Mouse (Mus musculus): Measurements from ENCODE around the gene Mylk.

The Mylk gene

GRCm38 (mm10) chr16:34901611-34902293 lies 156.7 kb downstream of the Mylk start:
- DNase-seq (ENCODE audit: low spot score in 2 of 2): no peak

DNA sequence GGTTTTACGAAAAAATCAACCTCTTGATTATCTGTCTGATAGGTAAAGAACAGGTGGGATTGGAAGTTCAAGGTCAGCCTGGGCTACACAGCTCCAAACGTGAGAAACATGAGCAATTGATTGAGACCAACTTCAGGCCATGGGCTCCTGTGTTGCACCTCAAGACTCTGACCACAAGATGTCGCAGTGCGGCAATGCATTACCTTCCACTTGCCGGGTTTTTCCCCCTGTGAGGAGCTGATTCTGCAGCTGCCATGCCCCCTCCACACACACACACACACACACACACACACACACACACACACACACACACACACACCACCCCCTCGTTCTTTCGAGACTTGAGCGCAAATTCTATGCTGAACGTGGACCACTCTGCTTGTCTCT lies 157.3 kb downstream of the Mylk start:
- DNase-seq (ENCODE audit: low spot score in 2 of 2): peak in 1 of 2 experiments; percentile 25

DNA sequence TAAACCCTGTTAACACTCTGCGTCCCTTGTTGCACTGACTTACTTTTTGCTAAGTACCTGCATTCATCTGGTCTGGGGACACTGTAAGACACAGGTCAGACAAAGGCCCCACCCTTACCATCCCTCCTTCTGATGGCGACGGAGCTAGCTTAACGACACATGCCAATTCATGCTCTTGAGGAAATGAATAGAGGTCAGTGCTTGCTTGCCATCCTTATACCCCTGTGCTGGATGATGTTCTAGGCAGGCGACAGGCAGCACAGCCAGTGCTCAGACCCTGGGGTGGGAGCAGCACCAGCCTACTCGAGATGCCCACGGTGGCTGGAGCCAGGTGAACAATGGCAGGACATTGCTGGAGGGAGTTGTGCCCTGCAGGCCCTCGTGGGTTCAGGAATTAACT lies 157.8 kb downstream of the Mylk start:
- DNase-seq (ENCODE audit: low spot score in 2 of 2): no peak

GRCm38 (mm10) chr16:34904876-34905275 lies 159.9 kb downstream of the Mylk start:
- DNase-seq (ENCODE audit: low spot score in 2 of 2): no peak

DNA sequence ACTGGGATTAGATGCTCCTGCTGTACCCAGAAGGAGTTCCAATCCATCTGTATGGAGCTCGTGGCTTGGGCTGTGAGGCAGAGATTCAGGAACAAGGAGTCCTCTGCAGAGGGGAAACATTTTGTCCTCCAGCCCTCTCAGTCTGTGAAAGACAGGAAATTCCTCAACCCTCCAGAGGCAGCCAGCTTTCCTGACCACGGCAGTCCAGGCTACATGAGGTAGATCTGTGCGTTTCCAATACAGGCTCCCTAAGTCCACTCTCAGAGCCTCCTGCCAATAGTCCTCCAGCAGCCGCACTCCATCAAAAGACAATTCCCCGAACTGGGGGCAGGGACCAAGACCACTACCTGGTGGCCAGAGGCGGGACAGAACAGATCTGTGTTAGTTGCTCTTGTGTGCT lies 164.4 kb downstream of the Mylk start:
- DNase-seq (ENCODE audit: low spot score in 2 of 2): no peak

DNA sequence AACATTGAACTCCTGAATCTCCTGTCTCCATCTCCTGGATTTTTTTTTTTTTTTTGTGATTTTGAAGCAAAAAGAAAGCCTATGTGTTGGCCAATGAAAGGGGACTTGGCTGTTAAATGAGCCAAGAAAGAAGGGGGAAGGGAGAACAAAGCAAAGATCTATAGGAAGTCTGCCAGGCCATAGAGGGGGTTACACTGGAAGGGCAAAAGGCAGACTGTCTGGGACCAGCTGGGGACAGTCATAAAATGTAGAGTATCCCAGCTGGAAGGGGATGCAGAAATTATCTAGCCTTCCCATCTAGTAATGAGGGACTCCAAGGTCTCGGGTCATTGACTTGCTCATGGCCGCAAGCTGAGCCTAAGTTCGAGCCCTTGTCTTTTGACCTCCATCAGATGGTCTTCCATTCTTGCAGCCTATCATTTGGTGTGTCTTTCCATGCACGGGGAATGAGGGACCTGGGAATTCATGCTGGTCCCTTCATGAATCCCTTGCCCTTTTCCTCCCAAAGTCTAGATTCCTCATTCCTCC lies 172.4 kb downstream of the Mylk start:
- DNase-seq (ENCODE audit: low spot score in 2 of 2): no peak

- no peak for DNase-seq (ENCODE audit: low spot score in 2 of 2)
Observed at GRCm38 (mm10) chr16:34920182-34920581, 175.2 kb downstream of the Mylk start.

DNA sequence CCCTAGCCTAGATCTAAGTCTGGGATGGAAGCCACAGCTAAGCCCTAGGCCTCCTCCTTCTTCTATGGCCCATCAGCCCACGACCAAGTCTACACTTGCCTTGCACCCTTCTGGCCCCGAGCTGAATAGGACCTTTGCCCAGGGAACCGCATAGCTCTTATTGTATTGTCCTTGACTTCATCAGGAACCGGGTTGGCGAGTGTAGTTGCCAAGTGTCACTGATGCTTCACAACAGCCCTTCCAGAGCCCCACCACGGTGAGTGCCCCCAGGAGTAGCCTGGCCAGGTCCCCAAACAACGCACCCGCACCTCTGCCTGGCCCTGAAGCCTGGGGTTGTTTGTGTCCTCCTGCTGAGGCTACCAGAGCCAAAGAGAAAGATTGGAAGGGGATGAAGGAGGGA lies 175.9 kb downstream of the Mylk start:
- DNase-seq (ENCODE audit: low spot score in 2 of 2): no peak

GRCm38 (mm10) chr16:34921319-34921718 lies 176.3 kb downstream of the Mylk start:
- DNase-seq (ENCODE audit: low spot score in 2 of 2): no peak

- no peak for DNase-seq (ENCODE audit: low spot score in 2 of 2)
Observed at GRCm38 (mm10) chr16:34923630-34924029, 178.6 kb downstream of the Mylk start.

DNA sequence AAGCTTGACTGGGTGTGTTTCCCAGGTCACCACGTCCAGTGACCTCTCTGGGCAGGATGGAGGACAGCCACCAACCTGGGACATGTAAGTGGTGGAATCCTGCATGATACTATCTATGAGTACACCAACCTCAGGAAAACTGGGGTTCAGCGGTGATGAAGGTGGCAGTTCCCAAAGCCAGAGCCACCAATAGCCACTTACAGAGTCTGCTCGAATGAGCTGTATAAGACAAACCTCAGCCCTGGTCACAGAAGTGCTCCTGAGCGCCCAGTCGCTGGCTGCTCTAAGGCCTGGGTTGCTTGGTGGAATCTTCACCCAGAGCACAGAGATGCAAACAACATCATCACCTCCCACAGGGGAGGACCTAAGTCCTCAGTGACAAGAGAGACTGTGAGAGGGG lies 179.3 kb downstream of the Mylk start:
- DNase-seq (ENCODE audit: low spot score in 2 of 2): no peak

- DNase-seq (ENCODE audit: low spot score in 2 of 2): no peak
Observed at GRCm38 (mm10) chr16:34924937-34925618, 180.1 kb downstream of the Mylk start.

DNA sequence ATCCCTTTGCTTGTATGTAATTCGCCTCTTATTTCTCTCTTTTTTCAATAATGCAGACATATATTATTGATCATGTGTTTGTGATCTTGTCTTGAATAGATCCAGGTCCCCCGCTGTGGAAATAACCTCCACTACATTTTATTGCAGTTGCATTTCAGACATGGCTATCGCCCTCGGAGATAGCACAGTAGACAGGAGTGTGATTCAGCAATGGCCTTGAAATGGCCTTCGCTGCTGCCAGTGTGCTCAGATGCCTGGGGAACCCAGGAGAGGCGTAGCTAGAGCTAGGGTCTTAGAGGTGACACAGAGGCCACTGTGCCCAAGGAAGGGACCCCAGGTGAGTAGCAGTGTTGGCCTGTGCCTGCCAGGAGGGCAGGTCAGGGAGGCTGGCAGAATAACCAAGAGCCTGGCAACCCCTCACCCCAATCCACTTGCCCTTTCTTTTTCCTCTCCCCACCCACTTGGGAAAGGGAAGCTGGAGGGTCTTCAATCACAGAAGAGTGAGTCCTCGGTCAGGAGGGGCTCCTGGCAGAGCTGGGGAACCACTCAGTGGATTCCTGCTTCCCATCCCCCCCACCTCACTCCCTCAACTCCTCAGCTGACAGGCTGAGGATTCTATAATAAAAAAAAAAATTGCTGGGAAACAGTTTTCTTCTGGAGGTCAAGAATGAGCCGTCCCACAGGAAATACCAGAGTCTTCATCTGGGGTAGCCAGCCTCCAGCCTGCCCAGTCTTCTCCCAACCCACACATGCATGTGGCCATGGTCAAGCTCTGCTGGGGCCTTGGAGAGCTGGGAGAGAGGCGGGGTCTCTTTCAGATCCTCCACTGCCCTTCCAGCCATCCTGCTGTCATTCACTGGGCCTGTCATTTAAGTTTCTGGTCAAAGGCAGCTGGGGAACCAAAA lies 181.8 kb downstream of the Mylk start:
- DNase-seq (ENCODE audit: low spot score in 2 of 2): no peak

DNA sequence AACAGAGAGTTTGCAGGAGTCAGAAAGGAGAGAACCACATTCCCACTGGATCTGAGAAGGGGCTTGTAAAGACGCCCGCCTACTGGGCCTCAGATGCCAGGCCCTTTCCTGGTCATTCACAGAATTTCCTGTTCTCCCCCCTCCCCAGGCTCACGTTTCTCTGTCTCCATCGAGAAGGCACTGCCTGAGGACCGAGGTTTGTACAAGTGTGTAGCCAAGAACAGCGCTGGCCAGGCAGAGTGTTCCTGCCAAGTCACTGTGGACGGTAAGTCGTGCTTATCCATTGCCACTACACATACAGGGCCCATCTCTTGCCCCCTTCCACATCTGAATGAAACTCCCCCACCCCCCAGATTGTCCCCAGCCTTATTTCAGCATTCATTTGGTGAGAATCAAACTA lies 184.7 kb downstream of the Mylk start:
- no peak for DNase-seq (ENCODE audit: low spot score in 2 of 2)

- no peak for DNase-seq (ENCODE audit: low spot score in 2 of 2)
Observed at GRCm38 (mm10) chr16:34930110-34930509, 185.1 kb downstream of the Mylk start.

- DNase-seq (ENCODE audit: low spot score in 2 of 2): no peak
Observed at GRCm38 (mm10) chr16:34931306-34931705, 186.3 kb downstream of the Mylk start.

DNA sequence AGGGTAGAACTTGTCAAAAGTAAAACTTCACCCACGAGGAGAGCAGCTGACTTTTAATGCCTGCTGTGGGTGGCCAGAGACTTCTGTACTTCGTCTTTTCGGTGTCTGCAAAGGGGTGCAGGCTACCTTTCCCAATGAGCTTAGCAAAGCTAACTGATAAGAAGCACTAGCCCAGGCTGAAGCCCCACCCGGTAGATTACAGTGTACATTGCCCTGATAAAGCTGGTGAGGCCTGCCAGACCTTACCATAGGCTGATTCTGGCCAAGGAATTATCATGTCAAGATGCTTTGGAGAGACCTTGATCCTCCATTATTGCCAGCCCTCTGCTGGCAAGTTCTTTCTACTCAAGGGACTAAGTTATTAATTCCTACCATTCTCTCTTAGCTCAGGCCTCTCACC lies 188.2 kb downstream of the Mylk start:
- DNase-seq (ENCODE audit: low spot score in 2 of 2): no peak

DNA sequence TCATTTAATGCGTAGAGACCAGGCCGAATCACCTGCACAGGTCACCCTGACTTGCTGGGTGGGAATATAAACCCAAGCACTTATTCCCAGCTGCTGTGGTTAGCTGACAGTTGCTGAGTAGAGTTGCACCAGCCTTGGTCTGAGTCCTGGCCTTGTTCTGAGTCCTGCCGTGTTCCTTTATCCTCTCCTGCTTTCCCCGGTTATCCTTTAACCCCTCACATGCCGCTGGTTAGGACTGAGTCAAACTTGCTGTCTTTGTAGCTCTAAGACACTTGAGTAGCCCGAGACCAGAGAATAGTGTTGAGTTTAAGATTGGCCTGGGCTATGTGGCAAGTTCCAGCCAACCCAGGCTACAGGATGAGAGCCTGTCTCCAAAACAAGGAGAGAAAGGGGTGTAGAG lies 189.5 kb downstream of the Mylk start:
- DNase-seq (ENCODE audit: low spot score in 2 of 2): no peak

- no peak for DNase-seq (ENCODE audit: low spot score in 2 of 2)
Observed at GRCm38 (mm10) chr16:34935514-34936338, 190.7 kb downstream of the Mylk start.

GRCm38 (mm10) chr16:34936339-34936810 lies 191.4 kb downstream of the Mylk start:
- DNase-seq (ENCODE audit: low spot score in 2 of 2): no peak

DNA sequence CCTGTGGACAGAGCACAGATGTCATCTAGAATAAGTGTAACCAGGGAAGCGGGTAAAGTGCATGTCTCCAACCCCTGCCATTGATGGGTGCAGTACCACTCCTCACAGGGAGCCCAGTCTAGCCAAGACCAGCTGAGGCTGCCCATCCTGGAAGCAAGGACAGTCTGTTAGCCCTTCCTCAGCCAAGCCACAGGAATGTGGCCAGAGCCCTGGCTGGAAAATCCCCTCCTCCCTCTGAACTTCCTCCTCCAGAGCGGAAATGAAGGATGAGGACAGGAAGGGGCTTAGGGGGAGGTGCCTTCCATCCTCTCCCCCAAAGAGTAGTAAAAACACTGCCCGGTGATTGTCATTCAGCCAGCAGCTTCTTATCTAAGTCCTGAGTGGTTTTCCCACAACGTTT lies 192.6 kb downstream of the Mylk start:
- DNase-seq (ENCODE audit: low spot score in 2 of 2): no peak

Data from natural killer cell, adult 2 months (primary cell).